Mouse (Mus musculus): Measurements from ENCODE around the gene Fam180a. TPM values are rescaled to one million over a fixed set of nuclear protein-coding genes. Genes with fewer than 3 reads are reported as not detected.

Fam180a gene
- polyA plus RNA-seq, 1 experiment: not detected

DNA sequence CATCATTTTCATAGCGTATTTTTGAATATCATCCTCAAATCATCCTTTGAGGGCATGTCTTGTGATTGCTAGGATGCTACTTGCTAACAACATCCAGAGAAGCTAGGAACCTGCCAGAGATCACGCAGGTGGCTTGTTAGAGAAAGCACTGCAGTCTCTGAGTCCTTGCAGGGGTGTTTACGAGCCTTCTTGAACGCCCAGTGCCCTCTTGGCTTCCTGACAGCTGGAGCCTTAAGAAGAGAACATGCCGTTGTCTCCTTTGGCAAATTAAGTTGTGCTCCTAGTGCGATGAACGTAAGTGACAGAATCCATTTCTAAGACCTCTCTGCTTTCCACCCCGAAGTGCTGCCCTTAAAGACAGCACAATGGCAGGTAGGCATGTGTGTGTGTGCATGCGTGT lies 1.6 kb downstream of the Fam180a start:
- Histone ChIP-seq H3K9me3 (ENCODE audit: control insufficient read depth, low read length) (no peaks in the 10 kb centered on the region), H3K4me3 (replicated peaks) (no peak overlapping the region), H3K4me1 (ENCODE audit: control insufficient read depth) (peaks cover 10% of the 10 kb centered on the region), H3K27me3 (ENCODE audit: control insufficient read depth) (no peaks in the 10 kb centered on the region), H3K36me3 (ENCODE audit: control insufficient read depth) (no peaks in the 10 kb centered on the region)
- TF ChIP-seq TAL1 (IDR thresholded peaks at IDR 0.05; ENCODE audit: low read length) (no peak), GATA1 (IDR thresholded peaks at IDR 0.05; ENCODE audit: low read length) (no peak)

GRCm38 (mm10) chr6:35323046-35323445 lies 2.9 kb downstream of the Fam180a start:
- H3K36me3 ChIP-seq (ENCODE audit: control insufficient read depth): no peaks in the 10 kb centered on the region
- H3K9me3 ChIP-seq (ENCODE audit: control insufficient read depth, low read length): no peaks in the 10 kb centered on the region
- no peak for TF ChIP-seq TAL1 (IDR thresholded peaks at IDR 0.05; ENCODE audit: low read length)
- no peak overlapping the region for H3K4me3 ChIP-seq (replicated peaks)
- peaks cover 10% of the 10 kb centered on the region for H3K4me1 ChIP-seq (ENCODE audit: control insufficient read depth)
- H3K27me3 ChIP-seq (ENCODE audit: control insufficient read depth): no peaks in the 10 kb centered on the region

GRCm38 (mm10) chr6:35321105-35321504 lies 4.8 kb downstream of the Fam180a start:
- no peak for TF ChIP-seq GATA1 (IDR thresholded peaks at IDR 0.05; ENCODE audit: low read length)
- TF ChIP-seq TAL1 (IDR thresholded peaks at IDR 0.05; ENCODE audit: low read length): no peak
- no peaks in the 10 kb centered on the region for H3K9me3 ChIP-seq (ENCODE audit: control insufficient read depth, low read length)
- H3K4me3 ChIP-seq (replicated peaks): no peak overlapping the region
- H3K27me3 ChIP-seq (ENCODE audit: control insufficient read depth): no peaks in the 10 kb centered on the region
- peaks cover 10% of the 10 kb centered on the region for H3K4me1 ChIP-seq (ENCODE audit: control insufficient read depth)
- no peaks in the 10 kb centered on the region for H3K36me3 ChIP-seq (ENCODE audit: control insufficient read depth)

DNA sequence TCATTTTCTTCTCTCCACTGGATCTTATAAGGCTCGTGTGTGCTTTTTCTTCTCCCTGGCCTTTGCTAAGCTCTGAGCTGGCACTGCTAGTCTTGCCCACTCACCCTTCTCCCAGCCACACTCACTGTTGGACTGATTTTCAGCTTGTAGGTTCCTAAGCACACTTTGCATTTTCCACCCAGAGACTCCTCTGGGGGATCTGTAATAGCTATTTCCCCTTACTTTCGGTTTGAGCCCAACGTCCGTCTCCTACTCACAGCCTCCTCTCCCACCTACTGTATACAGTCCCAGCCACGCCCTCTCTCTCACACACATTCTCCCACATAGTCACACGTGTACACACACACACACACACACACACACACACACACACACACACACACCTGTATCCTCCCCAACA lies 6.1 kb downstream of the Fam180a start:
- H3K9me3 ChIP-seq (ENCODE audit: control insufficient read depth, low read length): no peaks in the 10 kb centered on the region
- H3K27me3 ChIP-seq (ENCODE audit: control insufficient read depth): no peaks in the 10 kb centered on the region; the same call in 1 of the 2 replicates
- H3K4me1 ChIP-seq (ENCODE audit: control insufficient read depth): peaks cover 10% of the 10 kb centered on the region
- H3K36me3 ChIP-seq (ENCODE audit: control insufficient read depth): no peaks in the 10 kb centered on the region
- no peak for TF ChIP-seq TAL1 (IDR thresholded peaks at IDR 0.05; ENCODE audit: low read length)
- no peak for TF ChIP-seq GATA1 (IDR thresholded peaks at IDR 0.05; ENCODE audit: low read length)
- no peak overlapping the region for H3K4me3 ChIP-seq (replicated peaks)

DNA sequence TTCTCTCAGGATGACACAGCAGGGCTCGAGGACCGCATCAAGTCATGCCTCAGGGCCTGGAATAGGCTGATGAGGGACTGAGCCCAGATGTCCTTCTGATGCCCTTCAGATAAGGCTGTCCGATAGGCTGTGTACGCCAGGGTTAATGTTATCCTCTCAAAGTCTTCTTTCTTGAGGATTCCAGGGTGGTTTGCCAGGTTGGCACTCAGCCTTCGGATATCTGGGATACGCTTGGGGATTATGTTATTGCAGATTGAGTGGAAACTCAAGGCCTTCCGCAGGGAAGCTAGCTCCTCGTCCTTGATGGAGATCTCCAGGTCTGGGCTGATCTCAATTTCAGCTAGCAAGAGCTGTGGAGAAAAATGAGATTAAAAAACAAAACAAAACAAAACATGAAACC lies 12.4 kb downstream of the Fam180a start:
- no peaks in the 10 kb centered on the region for H3K9me3 ChIP-seq (ENCODE audit: control insufficient read depth, low read length)
- H3K4me3 ChIP-seq (replicated peaks): no peak overlapping the region
- no peak for TF ChIP-seq GATA1 (IDR thresholded peaks at IDR 0.05; ENCODE audit: low read length)
- no peak for TF ChIP-seq TAL1 (IDR thresholded peaks at IDR 0.05; ENCODE audit: low read length)
- H3K36me3 ChIP-seq (ENCODE audit: control insufficient read depth): no peaks in the 10 kb centered on the region
- peaks cover 3% of the 10 kb centered on the region for H3K27me3 ChIP-seq (ENCODE audit: control insufficient read depth)
- H3K4me1 ChIP-seq (ENCODE audit: control insufficient read depth): peaks cover 2% of the 10 kb centered on the region; the same call in 1 of the 2 replicates

DNA sequence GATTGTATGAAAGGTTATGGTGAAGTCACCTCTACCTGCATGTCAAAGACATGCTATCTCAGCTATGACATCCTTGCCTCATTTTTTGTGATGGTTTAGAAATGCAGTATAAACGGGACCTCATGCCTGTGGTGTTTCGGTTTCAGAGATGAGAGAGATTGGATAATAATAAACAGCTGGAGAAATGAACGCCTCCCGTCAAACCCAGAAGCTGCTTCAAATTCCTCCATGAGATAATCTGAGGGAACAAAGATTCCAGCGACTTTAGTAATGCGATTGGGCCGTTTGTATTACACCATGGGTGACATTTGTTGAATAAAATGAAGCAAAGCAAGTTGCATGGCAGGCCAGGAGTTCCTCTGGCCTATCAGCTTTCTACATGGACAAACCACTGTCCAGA lies 16.5 kb downstream of the Fam180a start:
- Histone ChIP-seq H3K4me1 (ENCODE audit: control insufficient read depth) (peaks cover 2% of the 10 kb centered on the region; the same call in 1 of the 2 replicates), H3K36me3 (ENCODE audit: control insufficient read depth) (no peaks in the 10 kb centered on the region), H3K4me3 (replicated peaks) (no peak overlapping the region)

DNA sequence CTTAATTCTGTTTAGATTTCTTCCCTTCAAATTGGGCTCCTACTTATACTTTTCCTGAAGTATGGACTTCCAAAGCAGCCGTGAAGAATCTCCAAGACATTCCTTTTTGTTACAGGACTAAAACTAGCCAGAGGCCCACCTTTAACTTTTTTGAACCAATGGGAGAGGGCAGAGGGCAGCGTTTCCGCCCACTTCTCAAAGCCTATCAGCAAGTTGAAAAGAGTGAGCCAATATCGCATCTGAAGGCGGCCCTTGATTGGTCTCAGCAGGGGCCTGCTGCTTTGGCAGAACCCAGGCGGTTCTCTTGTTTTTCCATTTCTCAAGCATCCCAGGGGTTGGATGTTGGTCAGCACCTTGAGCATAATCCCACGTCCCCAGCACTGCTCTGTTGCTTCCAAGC lies 17.9 kb downstream of the Fam180a start, which contains the start of gene Slc13a4:
Slc13a4 (minus strand) TSS at position 95 of the 400 bp plus-strand sequence.
- no peaks in the 10 kb centered on the region for H3K9me3 ChIP-seq (ENCODE audit: control insufficient read depth, low read length)
- no peaks in the 10 kb centered on the region for H3K36me3 ChIP-seq (ENCODE audit: control insufficient read depth)
- no peaks in the 10 kb centered on the region; the same call in 1 of the 2 replicates for H3K4me1 ChIP-seq (ENCODE audit: control insufficient read depth)
- H3K27me3 ChIP-seq (ENCODE audit: control insufficient read depth): peaks cover 5% of the 10 kb centered on the region
- H3K4me3 ChIP-seq (replicated peaks): no peak within 1 kb of the TSS
- TF ChIP-seq GATA1 (IDR thresholded peaks at IDR 0.05; ENCODE audit: low read length) (no peak), TAL1 (IDR thresholded peaks at IDR 0.05; ENCODE audit: low read length) (no peak)

More for the DNA sequence above, 16.5 kb downstream of the Fam180a start:
- Histone ChIP-seq H3K9me3 (ENCODE audit: control insufficient read depth, low read length) (no peaks in the 10 kb centered on the region), H3K27me3 (ENCODE audit: control insufficient read depth) (peaks cover 5% of the 10 kb centered on the region)
- no peak for TF ChIP-seq GATA1 (IDR thresholded peaks at IDR 0.05; ENCODE audit: low read length)
- no peak for TF ChIP-seq TAL1 (IDR thresholded peaks at IDR 0.05; ENCODE audit: low read length)

GRCm38 (mm10) chr6:35307136-35307535 lies 18.8 kb downstream of the Fam180a start:
- H3K36me3 ChIP-seq (ENCODE audit: control insufficient read depth): no peaks in the 10 kb centered on the region
- TF ChIP-seq TAL1 (IDR thresholded peaks at IDR 0.05; ENCODE audit: low read length) (no peak), GATA1 (IDR thresholded peaks at IDR 0.05; ENCODE audit: low read length) (no peak)
- no peaks in the 10 kb centered on the region for H3K9me3 ChIP-seq (ENCODE audit: control insufficient read depth, low read length)
- H3K4me1 ChIP-seq (ENCODE audit: control insufficient read depth): no peaks in the 10 kb centered on the region; the same call in 1 of the 2 replicates
- H3K4me3 ChIP-seq (replicated peaks): no peak overlapping the region
- H3K27me3 ChIP-seq (ENCODE audit: control insufficient read depth): peaks cover 5% of the 10 kb centered on the region

- H3K36me3 ChIP-seq (ENCODE audit: control insufficient read depth): no peaks in the 10 kb centered on the region
- H3K27me3 ChIP-seq (ENCODE audit: control insufficient read depth): peaks cover 2% of the 10 kb centered on the region; the same call in 1 of the 2 replicates
- no peak for TF ChIP-seq TAL1 (IDR thresholded peaks at IDR 0.05; ENCODE audit: low read length)
- no peak for TF ChIP-seq GATA1 (IDR thresholded peaks at IDR 0.05; ENCODE audit: low read length)
- no peaks in the 10 kb centered on the region for H3K9me3 ChIP-seq (ENCODE audit: control insufficient read depth, low read length)
- H3K4me1 ChIP-seq (ENCODE audit: control insufficient read depth): no peaks in the 10 kb centered on the region
- H3K4me3 ChIP-seq (replicated peaks): no peak overlapping the region
Measured at GRCm38 (mm10) chr6:35303355-35303900, 22.5 kb downstream of the Fam180a start.

DNA sequence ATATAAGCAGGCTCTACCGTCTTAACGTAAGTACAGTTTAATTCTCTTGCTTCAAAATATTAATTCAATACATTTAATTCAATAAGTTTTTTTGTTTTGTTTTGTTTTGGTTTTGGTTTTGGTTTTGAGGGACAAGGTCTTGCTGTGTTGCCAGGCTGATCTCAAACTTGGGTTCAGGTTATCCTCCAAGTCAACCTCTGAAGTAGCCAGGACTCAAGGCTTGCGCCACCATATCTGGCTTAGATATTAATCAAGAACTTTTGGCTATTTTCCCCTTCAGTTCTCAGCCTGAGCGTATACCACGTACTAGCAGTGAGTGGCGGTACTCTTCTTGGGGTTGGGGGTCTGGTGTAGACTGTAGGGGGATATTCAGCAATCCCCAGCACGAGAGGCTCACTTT lies 23.4 kb downstream of the Fam180a start:
- Histone ChIP-seq H3K9me3 (ENCODE audit: control insufficient read depth, low read length) (no peaks in the 10 kb centered on the region), H3K4me3 (replicated peaks) (no peak overlapping the region), H3K36me3 (ENCODE audit: control insufficient read depth) (no peaks in the 10 kb centered on the region), H3K27me3 (ENCODE audit: control insufficient read depth) (no peaks in the 10 kb centered on the region), H3K4me1 (ENCODE audit: control insufficient read depth) (no peaks in the 10 kb centered on the region)
- no peak for TF ChIP-seq TAL1 (IDR thresholded peaks at IDR 0.05; ENCODE audit: low read length)
- TF ChIP-seq GATA1 (IDR thresholded peaks at IDR 0.05; ENCODE audit: low read length): no peak
